Mouse (Mus musculus) heart, postnatal 36 days (tissue): ENCODE results near the gene Smarcd1. TPM values are rescaled to one million over a fixed set of nuclear protein-coding genes. Genes with fewer than 3 reads are reported as not detected.

Source experiments
- DNase-seq, 2 experiments: peaks; one replicate each; pipeline ENCODE4 v3.0.0; 2021 to 2022
- intact Hi-C: fragments of 180-260 bp; cut with DNase I; formaldehyde crosslinking; loops from one replicate; pipeline ENCODE4 v1.15.1; 2025
- total RNA-seq, 2 experiments: library from RNA; stranded (reverse); gene quantifications; 2 replicates each; pipeline ENCODE4 v1.2.3; 2021

The Smarcd1 gene
- total RNA-seq, 2 experiments from 2014 or later: 18.7 to 22.1 TPM

GRCm38 (mm10) chr15:99712666-99713559 is 11.0 kb downstream of the Smarcd1 start:
- intact Hi-C loops: no loop called here
- DNase-seq: no peak

- intact Hi-C loops: no loop called here
- DNase-seq: no peak
Measured at GRCm38 (mm10) chr15:99713569-99713968, 11.6 kb downstream of the Smarcd1 start.

DNA sequence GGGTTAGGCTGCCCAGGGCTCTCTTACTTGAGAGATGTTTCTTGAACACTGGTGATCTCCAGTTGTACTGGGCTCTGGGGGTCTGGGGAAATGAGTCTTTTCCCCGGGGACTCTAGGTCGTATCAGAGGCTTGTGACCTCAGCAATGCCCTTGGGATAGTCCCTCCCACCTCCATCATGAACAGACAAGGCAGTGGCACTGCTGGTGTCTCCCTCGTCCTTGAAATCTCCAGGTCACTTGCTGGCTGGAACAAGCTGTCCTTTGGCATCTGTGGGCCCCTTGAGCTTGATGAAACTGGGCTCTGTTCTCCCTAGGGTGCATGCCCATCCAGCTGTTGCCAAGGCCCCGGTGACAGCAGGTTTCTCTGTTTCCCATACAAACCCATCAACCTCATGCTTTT is 12.3 kb downstream of the Smarcd1 start:
- intact Hi-C loops: loop anchor here (2.0 kb wide), 1 partner anchor 189 kb away; no protein-coding TSS in a partner anchor
- no peak for DNase-seq

DNA sequence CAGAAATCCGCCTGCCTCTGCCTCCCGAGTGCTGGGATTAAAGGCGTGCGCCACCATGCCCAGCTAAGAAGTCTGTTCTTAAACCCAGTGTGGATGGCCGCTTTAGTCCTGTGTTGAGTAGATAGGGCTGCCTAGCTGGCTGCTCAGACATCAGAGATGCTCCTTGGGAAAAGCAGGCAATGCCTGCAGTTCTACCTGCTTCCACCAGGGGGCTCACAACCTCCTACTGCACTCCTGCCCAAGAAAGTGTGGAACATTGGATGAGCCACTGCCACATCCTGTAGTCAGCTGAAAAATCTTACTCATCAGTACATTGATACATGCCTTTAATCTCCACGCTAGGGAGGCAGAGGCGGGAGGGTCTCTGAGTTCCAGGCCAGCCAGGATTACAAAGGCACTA is 12.9 kb downstream of the Smarcd1 start:
- intact Hi-C loops: loop anchor here (1.0 to 5.0 kb wide), 3 partner anchors 63 to 512 kb away; partner anchors contain the start of gene Atf1
- peak; percentile 74 to 83 for DNase-seq

- DNase-seq: no peak
- intact Hi-C loops: loop anchor here (1.0 to 5.0 kb wide), 3 partner anchors 63 to 512 kb away; partner anchors contain the start of gene Atf1
Measured at GRCm38 (mm10) chr15:99715361-99715865, 13.5 kb downstream of the Smarcd1 start.

- intact Hi-C loops: loop anchor here (1.0 to 5.0 kb wide), 3 partner anchors 62 to 511 kb away; partner anchors contain the start of gene Atf1
- no peak for DNase-seq
Measured at GRCm38 (mm10) chr15:99715982-99716746, 14.2 kb downstream of the Smarcd1 start.

GRCm38 (mm10) chr15:99716814-99717213 is 14.9 kb downstream of the Smarcd1 start:
- intact Hi-C loops: loop anchor here (5.0 kb wide), 1 partner anchor 510 kb away; the partner anchor contains the start of gene Atf1
- DNase-seq: no peak

DNA sequence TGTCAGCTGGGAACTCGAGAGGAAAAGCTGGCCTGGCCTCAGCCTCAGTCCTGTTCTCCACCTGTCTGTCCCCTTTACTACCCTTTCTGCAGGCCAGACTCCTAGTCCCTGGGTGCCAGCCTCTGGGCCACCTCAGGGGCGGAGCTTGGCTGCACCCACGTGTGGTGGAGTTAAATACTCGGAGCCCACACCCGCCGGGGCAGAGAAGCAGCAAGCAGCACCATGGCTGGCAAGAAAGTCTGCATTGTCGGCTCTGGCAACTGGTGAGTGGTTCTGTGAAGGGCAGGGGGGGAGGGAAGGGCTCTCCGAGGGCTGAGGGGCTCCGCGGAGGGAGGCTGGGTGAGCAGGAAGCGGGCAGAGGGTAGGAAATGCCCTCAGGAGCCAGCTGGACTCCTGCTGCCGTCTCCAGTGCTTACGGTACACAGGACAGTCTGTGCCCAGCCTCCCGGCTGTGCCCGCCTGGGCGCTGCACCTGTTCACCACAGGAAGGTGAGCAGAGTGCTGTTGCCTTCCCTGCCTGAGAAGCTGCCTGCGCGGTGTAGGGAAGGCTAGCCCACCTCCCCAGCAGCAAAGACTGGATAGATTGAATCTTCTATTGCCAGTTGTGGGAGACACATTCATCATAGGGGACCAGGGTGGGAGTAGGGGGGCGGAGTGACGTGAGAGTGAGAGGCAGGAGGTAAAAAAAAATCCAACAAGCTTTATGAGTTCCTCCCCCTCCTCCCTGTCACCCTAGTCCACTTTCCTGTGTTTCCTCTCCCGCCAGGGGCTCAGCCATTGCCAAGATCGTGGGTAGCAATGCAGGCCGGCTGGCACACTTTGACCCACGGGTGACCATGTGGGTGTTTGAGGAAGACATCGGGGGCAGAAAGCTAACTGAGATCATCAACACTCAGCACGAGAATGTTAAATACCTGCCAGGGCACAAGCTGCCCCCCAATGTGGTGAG is 15.7 kb downstream of the Smarcd1 start, which contains the start of gene Gpd1:
Gene Gpd1, plus strand, starts transcription at position 130 of the 949 bp plus-strand sequence.
- intact Hi-C loops: loop anchor here (5.0 kb wide), 1 partner anchor 510 kb away; the partner anchor contains the start of gene Atf1
- peak; percentile 46 to 53 for DNase-seq

GRCm38 (mm10) chr15:99718461-99719021 is 16.6 kb downstream of the Smarcd1 start:
- DNase-seq: no peak
- intact Hi-C loops: loop anchor here (5.0 kb wide), 1 partner anchor 509 kb away; the partner anchor contains the start of gene Atf1

- intact Hi-C loops: loop anchor here (5.0 kb wide), 1 partner anchor 507 kb away; the partner anchor contains the start of gene Atf1
- no peak for DNase-seq
Measured at GRCm38 (mm10) chr15:99719865-99720264, 17.9 kb downstream of the Smarcd1 start.

- intact Hi-C loops: no loop called here
- no peak for DNase-seq
Measured at GRCm38 (mm10) chr15:99721921-99722743, 20.2 kb downstream of the Smarcd1 start.

DNA sequence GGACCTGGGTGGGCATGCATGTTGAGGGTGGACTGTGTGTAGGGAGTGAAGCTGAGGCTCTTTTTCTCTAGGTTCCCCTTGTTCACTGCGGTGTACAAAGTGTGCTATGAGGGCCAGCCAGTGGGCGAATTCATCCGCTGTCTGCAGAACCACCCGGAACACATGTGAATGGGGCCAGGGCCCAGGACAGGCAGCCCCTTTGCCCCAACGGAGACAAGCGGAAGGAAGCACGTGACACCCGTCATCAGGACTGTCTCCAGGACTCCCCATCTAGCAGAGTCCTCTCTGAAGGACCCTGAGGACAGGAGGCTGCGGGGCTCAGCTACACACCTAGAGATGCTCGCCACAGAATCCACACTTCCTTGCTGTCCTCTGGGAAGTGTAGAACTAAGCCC is 21.2 kb downstream of the Smarcd1 start:
- intact Hi-C loops: no loop called here
- DNase-seq: no peak

DNA sequence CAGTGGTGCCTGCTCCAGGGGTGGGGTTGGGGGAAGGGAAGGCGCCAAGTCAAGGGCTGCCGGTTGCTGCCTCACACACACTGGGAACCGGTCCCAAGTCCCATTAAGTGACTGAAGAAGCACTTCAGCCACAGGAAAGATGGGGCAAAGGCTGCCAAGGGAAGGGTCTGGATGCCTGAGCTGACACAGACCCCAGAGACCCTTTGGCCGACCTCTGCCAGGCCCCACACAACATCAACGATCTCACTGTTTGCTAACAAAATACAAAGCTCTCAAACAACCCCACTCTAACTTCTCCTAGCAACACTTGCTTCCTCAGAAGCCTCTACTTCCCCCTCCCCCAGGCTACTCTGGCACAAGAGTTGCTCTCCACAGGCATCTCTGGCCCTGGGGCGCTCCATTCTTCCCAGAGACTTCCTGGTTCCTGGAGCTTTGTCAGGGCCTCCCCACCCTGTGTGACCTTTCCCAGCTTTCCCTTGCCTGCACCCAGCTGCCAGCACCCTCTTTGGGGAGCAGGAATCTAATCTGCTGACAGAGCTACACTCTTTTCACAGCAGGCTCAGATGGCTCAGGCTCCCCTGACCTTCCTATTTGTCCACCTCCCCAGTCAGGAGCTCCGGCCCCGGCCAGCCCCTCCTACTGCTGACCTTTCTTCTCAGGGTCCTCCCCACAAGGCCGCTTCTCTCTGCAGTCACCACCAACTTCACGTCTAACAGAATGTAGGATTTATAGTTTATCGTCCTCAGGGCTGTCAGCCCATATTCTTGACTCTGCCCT is 21.8 kb downstream of the Smarcd1 start:
- intact Hi-C loops: loop anchor here (2.0 kb wide), 1 partner anchor 21 kb away; the partner anchor contains the start of gene Smarcd1
- DNase-seq: peak; percentile 68 to 74

- DNase-seq: peak; percentile 69 to 76
- intact Hi-C loops: loop anchor here (2.0 kb wide), 1 partner anchor 22 kb away; the partner anchor contains the start of gene Smarcd1
Measured at GRCm38 (mm10) chr15:99724292-99725021, 22.5 kb downstream of the Smarcd1 start.

- peak; percentile 94 to 98 for DNase-seq
- intact Hi-C loops: loop anchor here (2.0 kb wide), 2 partner anchors 23 to 47 kb away; partner anchors contain the start of genes Cers5 and Smarcd1
Measured at GRCm38 (mm10) chr15:99725341-99726155, 23.6 kb downstream of the Smarcd1 start, which contains the start of gene Cox14. Gene Cox14, plus strand, starts transcription at chr15:99725618.
